Mouse (Mus musculus) lung, adult 2 months (tissue): Measurements from ENCODE around the gene Dpep1.

Source experiments
- CTCF ChIP-seq: fragments of 200-500 bp; IDR thresholded peaks from 2 replicates; pipeline ENCODE4 v1.5.1; 2011; ENCODE audit warnings: mild to moderate bottlenecking, low read length, control low read depth; ENCODE audit not compliant: insufficient read depth
- POLR2A ChIP-seq: fragments of 200-500 bp; IDR thresholded peaks from 2 replicates; pipeline ENCODE4 v1.6.1; 2011; ENCODE audit warnings: low read depth, mild to moderate bottlenecking, control low read depth, low read length, borderline replicate concordance; ENCODE audit errors: extremely low read depth

DNA sequence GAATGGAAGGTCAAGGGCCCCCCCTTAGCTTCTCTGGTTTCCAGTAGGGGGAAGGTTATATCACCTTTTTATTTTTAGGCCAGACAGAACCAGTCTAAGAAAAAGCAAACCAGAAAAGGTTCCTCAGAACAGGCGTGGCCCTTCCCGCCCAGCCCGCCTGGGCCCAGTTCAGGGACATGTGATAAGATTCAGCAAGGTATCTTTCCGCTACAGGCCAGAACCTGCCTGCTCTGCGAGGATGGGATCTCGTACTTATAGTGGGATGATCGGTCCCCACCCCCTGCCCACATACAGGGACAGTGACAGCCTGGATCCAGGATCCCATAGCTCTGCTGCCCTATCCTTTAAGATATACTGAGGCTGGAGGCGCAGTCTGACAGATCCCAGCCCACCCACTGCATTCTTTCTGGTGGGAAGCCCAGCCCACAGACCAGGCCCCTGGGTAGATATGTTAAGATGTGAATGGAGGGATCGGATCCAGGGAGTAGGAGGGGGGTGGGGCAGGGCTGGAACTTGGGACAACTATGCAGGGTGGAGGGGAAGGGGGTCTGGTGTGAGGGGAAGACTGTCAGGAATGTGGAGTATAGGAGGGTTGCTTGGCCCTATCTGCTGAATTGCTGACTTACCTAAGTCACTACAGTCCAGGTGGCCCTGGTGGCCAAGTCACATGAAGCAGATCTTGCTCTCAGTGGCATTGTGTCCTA lies 29.8 kb upstream of the Dpep1 start:
- TF ChIP-seq POLR2A (no peak), CTCF (no peak)
